Mouse (Mus musculus): ENCODE results near the gene Pla2g15. TPM values are rescaled to one million over a fixed set of nuclear protein-coding genes. Genes with fewer than 3 reads are reported as not detected.

Pla2g15 gene
- polyA plus RNA-seq, 1 experiment from 2014 or later, result 13.5 TPM

- Histone ChIP-seq H3K4me1 (no peaks in the 10 kb centered on the region), H3K9me3 (replicated peaks) (no peaks in the 10 kb centered on the region), H3K27ac (replicated peaks) (no peak overlapping the region), H3K36me3 (peaks cover 76% of the 10 kb centered on the region), H3K27me3 (ENCODE audit: low read depth, poor library complexity, severe bottlenecking) (no peaks in the 10 kb centered on the region), H3K4me3 (no peak overlapping the region)
- 92% methylated on average over 10 of the region's 10 CpGs for WGBS
- DNase-seq (ENCODE audit: low spot score), result no peak
These were observed 8.2 kb downstream of the Pla2g15 start for GRCm38 (mm10) chr8:106158381-106158780.

GRCm38 (mm10) chr8:106159876-106160275 lies 9.7 kb downstream of the Pla2g15 start:
- Histone ChIP-seq H3K27ac (replicated peaks) (no peak overlapping the region), H3K4me3 (no peak overlapping the region), H3K27me3 (ENCODE audit: low read depth, poor library complexity, severe bottlenecking) (no peaks in the 10 kb centered on the region), H3K9me3 (replicated peaks) (no peaks in the 10 kb centered on the region), H3K36me3 (peaks cover 80% of the 10 kb centered on the region), H3K4me1 (no peaks in the 10 kb centered on the region)
- DNase-seq (ENCODE audit: low spot score), result no peak
- WGBS, result 93% methylated on average over 6 of the region's 6 CpGs

- Histone ChIP-seq H3K27me3 (ENCODE audit: low read depth, poor library complexity, severe bottlenecking) (no peaks in the 10 kb centered on the region), H3K4me1 (peaks cover 7% of the 10 kb centered on the region), H3K36me3 (peaks cover 55% of the 10 kb centered on the region), H3K4me3 (no peak overlapping the region), H3K27ac (replicated peaks) (no peak overlapping the region), H3K9me3 (replicated peaks) (no peaks in the 10 kb centered on the region)
- WGBS, result 94% methylated on average over 9 of the region's 9 CpGs
- DNase-seq (ENCODE audit: low spot score), result no peak
These were observed 13.1 kb downstream of the Pla2g15 start for GRCm38 (mm10) chr8:106163251-106163650.

- WGBS, result 52% methylated on average over 4 of the region's 4 CpGs
- Histone ChIP-seq H3K36me3 (peaks cover 43% of the 10 kb centered on the region), H3K9me3 (replicated peaks) (no peaks in the 10 kb centered on the region), H3K4me1 (peaks cover 26% of the 10 kb centered on the region), H3K27ac (replicated peaks) (no peak overlapping the region), H3K27me3 (ENCODE audit: low read depth, poor library complexity, severe bottlenecking) (no peaks in the 10 kb centered on the region), H3K4me3 (no peak overlapping the region)
- DNase-seq (ENCODE audit: low spot score), result peak; percentile 64
These were observed 15.3 kb downstream of the Pla2g15 start for GRCm38 (mm10) chr8:106165460-106165859.

- Histone ChIP-seq H3K9me3 (replicated peaks) (no peaks in the 10 kb centered on the region), H3K4me1 (peaks cover 26% of the 10 kb centered on the region), H3K27me3 (ENCODE audit: low read depth, poor library complexity, severe bottlenecking) (no peaks in the 10 kb centered on the region), H3K36me3 (peaks cover 22% of the 10 kb centered on the region), H3K4me3 (peak within 1 kb of the TSS; percentile 93), H3K27ac (replicated peaks) (peak within 1 kb of the TSS; percentile 98)
- under 1% methylated on average over 59 of the region's 59 CpGs for WGBS
- peak; percentile 86 for DNase-seq (ENCODE audit: low spot score)
These were observed 18.3 kb downstream of the Pla2g15 start, which contains the start of gene Slc7a6 for GRCm38 (mm10) chr8:106168356-106169016. TSS of gene Slc7a6 (plus strand) at chr8:106168857.

GRCm38 (mm10) chr8:106169017-106169933 lies 19.1 kb downstream of the Pla2g15 start:
- H3K4me1 ChIP-seq, result peaks cover 26% of the 10 kb centered on the region
- peak overlapping the region; percentile 98 for H3K27ac ChIP-seq (replicated peaks)
- H3K36me3 ChIP-seq, result peaks cover 14% of the 10 kb centered on the region
- no peaks in the 10 kb centered on the region for H3K27me3 ChIP-seq (ENCODE audit: low read depth, poor library complexity, severe bottlenecking)
- H3K4me3 ChIP-seq, result peak overlapping the region; percentile 93
- 2% methylated on average over 53 of the region's 54 CpGs for WGBS
- no peaks in the 10 kb centered on the region for H3K9me3 ChIP-seq (replicated peaks)
- peak; percentile 62 for DNase-seq (ENCODE audit: low spot score)

GRCm38 (mm10) chr8:106169934-106170480 lies 19.8 kb downstream of the Pla2g15 start:
- 54% methylated on average over 6 of the region's 6 CpGs for WGBS
- DNase-seq (ENCODE audit: low spot score), result no peak
- no peaks in the 10 kb centered on the region for H3K9me3 ChIP-seq (replicated peaks)
- peaks cover 26% of the 10 kb centered on the region for H3K4me1 ChIP-seq
- peak overlapping the region; percentile 98; the same call in 1 of the 2 replicates for H3K27ac ChIP-seq (replicated peaks)
- H3K36me3 ChIP-seq, result peaks cover 10% of the 10 kb centered on the region
- peak overlapping the region; percentile 93 for H3K4me3 ChIP-seq
- no peaks in the 10 kb centered on the region for H3K27me3 ChIP-seq (ENCODE audit: low read depth, poor library complexity, severe bottlenecking)

GRCm38 (mm10) chr8:106173566-106173965 lies 23.4 kb downstream of the Pla2g15 start:
- 91% methylated on average over 3 of the region's 3 CpGs for WGBS
- no peak overlapping the region for H3K27ac ChIP-seq (replicated peaks)
- no peaks in the 10 kb centered on the region for H3K9me3 ChIP-seq (replicated peaks)
- H3K27me3 ChIP-seq (ENCODE audit: low read depth, poor library complexity, severe bottlenecking), result no peaks in the 10 kb centered on the region
- H3K36me3 ChIP-seq, result peaks cover 10% of the 10 kb centered on the region
- peaks cover 36% of the 10 kb centered on the region for H3K4me1 ChIP-seq
- DNase-seq (ENCODE audit: low spot score), result no peak
- H3K4me3 ChIP-seq, result no peak overlapping the region

GRCm38 (mm10) chr8:106176891-106177290 lies 26.7 kb downstream of the Pla2g15 start:
- Histone ChIP-seq H3K27ac (replicated peaks) (no peak overlapping the region), H3K36me3 (peaks cover 30% of the 10 kb centered on the region), H3K9me3 (replicated peaks) (no peaks in the 10 kb centered on the region), H3K4me1 (peaks cover 20% of the 10 kb centered on the region), H3K27me3 (ENCODE audit: low read depth, poor library complexity, severe bottlenecking) (no peaks in the 10 kb centered on the region), H3K4me3 (no peak overlapping the region)
- WGBS, result 29% methylated on average over 1 of the region's 1 CpGs
- no peak for DNase-seq (ENCODE audit: low spot score)

- WGBS, result 83% methylated on average over 1 of the region's 1 CpGs
- no peak for DNase-seq (ENCODE audit: low spot score)
- H3K9me3 ChIP-seq (replicated peaks), result no peaks in the 10 kb centered on the region
- no peaks in the 10 kb centered on the region for H3K27me3 ChIP-seq (ENCODE audit: low read depth, poor library complexity, severe bottlenecking)
- H3K4me3 ChIP-seq, result no peak overlapping the region
- H3K27ac ChIP-seq (replicated peaks), result no peak overlapping the region
- peaks cover 20% of the 10 kb centered on the region for H3K4me1 ChIP-seq
- H3K36me3 ChIP-seq, result peaks cover 36% of the 10 kb centered on the region
These were observed 27.4 kb downstream of the Pla2g15 start for GRCm38 (mm10) chr8:106177594-106177993.

GRCm38 (mm10) chr8:106178428-106178827 lies 28.2 kb downstream of the Pla2g15 start:
- no peak overlapping the region for H3K27ac ChIP-seq (replicated peaks)
- H3K4me1 ChIP-seq, result peaks cover 20% of the 10 kb centered on the region
- no peaks in the 10 kb centered on the region for H3K27me3 ChIP-seq (ENCODE audit: low read depth, poor library complexity, severe bottlenecking)
- no peak overlapping the region for H3K4me3 ChIP-seq
- WGBS, result 84% methylated on average over 2 of the region's 2 CpGs
- peaks cover 36% of the 10 kb centered on the region for H3K36me3 ChIP-seq
- no peak for DNase-seq (ENCODE audit: low spot score)
- H3K9me3 ChIP-seq (replicated peaks), result no peaks in the 10 kb centered on the region

- Histone ChIP-seq H3K36me3 (peaks cover 86% of the 10 kb centered on the region), H3K27me3 (ENCODE audit: low read depth, poor library complexity, severe bottlenecking) (no peaks in the 10 kb centered on the region), H3K9me3 (replicated peaks) (0 out of 2 replicates have a peak, but pooled peaks cover 4% of the 10 kb centered on the region), H3K4me3 (no peak overlapping the region), H3K27ac (replicated peaks) (no peak overlapping the region), H3K4me1 (no peaks in the 10 kb centered on the region)
- WGBS, result 91% methylated on average over 8 of the region's 8 CpGs
- no peak for DNase-seq (ENCODE audit: low spot score)
These were observed 35.5 kb downstream of the Pla2g15 start for GRCm38 (mm10) chr8:106185628-106186270.
